Mouse (Mus musculus): ENCODE results near the gene Vmn1r17. TPM values are rescaled to one million over a fixed set of nuclear protein-coding genes. Genes with fewer than 3 reads are reported as not detected.

The Vmn1r17 gene
- polyA plus RNA-seq (2017; shearing (Covaris generic)) = not detected

DNA sequence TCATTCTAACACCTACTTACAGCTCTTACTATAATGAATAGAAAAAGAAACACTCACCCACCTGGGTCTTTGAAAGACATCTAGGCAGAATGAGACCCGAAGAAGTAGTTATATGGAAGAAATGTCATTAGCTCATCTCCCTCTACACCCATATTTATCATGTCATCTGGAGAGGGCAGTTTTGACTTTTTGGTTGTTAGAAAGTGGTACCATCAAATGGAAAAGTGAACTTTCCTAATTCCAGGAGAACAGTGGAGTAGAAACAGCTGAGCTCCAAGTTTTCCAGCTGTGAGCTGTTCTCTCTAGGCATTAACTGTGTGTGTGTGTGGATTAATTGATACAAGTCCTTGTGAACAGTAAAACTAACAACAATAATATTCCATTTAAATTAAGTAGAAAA, at the start of gene Vmn1r17:
Gene Vmn1r17, minus strand, starts transcription at position 101 of the 400 bp plus-strand sequence.

DNA sequence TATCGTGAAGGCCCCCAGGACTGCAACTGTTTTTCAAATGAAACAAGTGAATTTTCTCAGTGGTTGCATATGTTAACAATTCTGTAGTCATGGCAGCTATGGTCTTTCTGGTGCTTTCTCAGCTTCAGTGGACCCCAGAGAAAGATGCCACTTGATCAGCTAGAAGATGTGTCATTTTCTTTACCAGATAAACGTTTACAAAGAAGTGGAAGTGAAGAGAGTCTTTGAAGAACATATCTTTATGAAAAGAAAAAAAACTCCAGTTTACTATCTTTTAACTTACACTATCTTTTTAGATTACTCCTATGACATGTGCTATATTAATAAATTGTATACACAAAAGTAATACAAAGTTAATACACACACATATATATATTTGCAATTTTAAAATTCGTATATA, 40.0 kb upstream of the Vmn1r17 start, which contains the start of gene Vmn1r19:
Gene Vmn1r19, plus strand, starts transcription at position 301 of the 400 bp plus-strand sequence.

DNA sequence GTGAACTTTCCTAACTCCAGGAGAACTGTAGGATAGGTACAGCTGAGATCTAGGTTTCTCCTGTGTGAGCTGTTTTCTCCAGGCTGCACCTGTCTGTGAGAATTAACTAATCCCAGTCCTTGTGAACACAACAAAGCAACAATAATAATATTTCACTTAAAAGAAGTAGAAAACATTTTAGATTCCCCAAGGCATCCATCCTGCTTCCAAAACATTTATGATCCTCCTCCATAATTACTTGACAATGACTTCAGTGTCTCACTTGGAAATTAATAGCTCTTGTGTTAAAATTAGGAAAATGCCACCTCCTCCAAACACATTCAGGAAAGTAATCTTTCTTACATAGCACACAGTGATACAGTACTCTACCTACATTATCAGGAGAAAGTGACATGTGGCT, 32.2 kb upstream of the Vmn1r17 start, which contains the start of gene Vmn1r18:
Gene Vmn1r18, minus strand, starts transcription at position 101 of the 400 bp plus-strand sequence.

DNA sequence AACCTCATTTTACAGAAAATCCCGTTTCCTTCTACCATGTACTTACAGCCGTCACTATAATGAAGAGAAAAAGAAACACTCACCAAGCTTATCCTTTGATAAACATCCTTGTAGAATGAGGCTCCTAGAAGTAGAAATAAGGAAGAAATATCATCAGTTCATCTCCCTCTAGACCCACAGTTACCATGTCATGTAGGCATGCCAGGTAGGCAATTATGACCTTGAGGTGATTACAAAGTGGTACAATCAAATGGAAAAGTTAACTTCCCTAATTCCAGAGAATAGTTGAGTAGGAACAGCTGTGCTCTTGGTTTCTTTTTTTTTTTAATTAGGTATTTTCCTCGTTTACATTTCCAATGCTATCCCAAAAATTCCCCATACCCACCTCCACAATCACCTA, 34.1 kb downstream of the Vmn1r17 start, which contains the start of gene Vmn1r16:
Gene Vmn1r16, minus strand, starts transcription at position 101 of the 400 bp plus-strand sequence.

Other genes starting within 250 kb of the Vmn1r17 start
- not detected for gene Vmn1r11, start 230.3 kb downstream of the Vmn1r17 start, polyA plus RNA-seq (2017; shearing (Covaris generic))
- not detected for gene Vmn1r12, start 206.8 kb downstream of the Vmn1r17 start, polyA plus RNA-seq (2017; shearing (Covaris generic))
- gene Vmn1r13, start 160.4 kb downstream of the Vmn1r17 start, polyA plus RNA-seq (2017; shearing (Covaris generic)) = 0.24 TPM
- not detected for gene Vmn1r14, start 132.0 kb downstream of the Vmn1r17 start, polyA plus RNA-seq (2017; shearing (Covaris generic))
- not detected for gene Vmn1r15, start 105.8 kb downstream of the Vmn1r17 start, polyA plus RNA-seq (2017; shearing (Covaris generic))
- gene Vmn1r16, start 34.2 kb downstream of the Vmn1r17 start, polyA plus RNA-seq (2017; shearing (Covaris generic)) = not detected
- gene Vmn1r18, start 32.1 kb upstream of the Vmn1r17 start, polyA plus RNA-seq (2017; shearing (Covaris generic)) = not detected
- gene Vmn1r19, start 40.1 kb upstream of the Vmn1r17 start, polyA plus RNA-seq (2017; shearing (Covaris generic)) = not detected
- gene Vmn1r20, start 65.2 kb upstream of the Vmn1r17 start, polyA plus RNA-seq (2017; shearing (Covaris generic)) = not detected
- 18.2 TPM for gene Ppm1k, start 171.7 kb upstream of the Vmn1r17 start, polyA plus RNA-seq (2017; shearing (Covaris generic))
- 32.5 TPM for gene Herc6, start 217.3 kb upstream of the Vmn1r17 start, polyA plus RNA-seq (2017; shearing (Covaris generic))